Mouse (Mus musculus) kidney, adult 2 months (tissue): ENCODE results near the gene Tcf7l1.

Source experiments
- CTCF ChIP-seq: fragments of 200-500 bp; conservative IDR thresholded peaks from 2 replicates; pipeline ENCODE4 v1.5.1; 2011; ENCODE audit warnings: low read depth, mild to moderate bottlenecking, control low read depth, low read length, moderate library complexity, mixed read lengths; ENCODE audit not compliant: insufficient read depth, insufficient read length
- POLR2A ChIP-seq: fragments of 200-500 bp; IDR thresholded peaks from one replicate; pipeline ENCODE4 v1.6.1; 2011; ENCODE audit warnings: low read depth, low read length, control low read depth

- TF ChIP-seq CTCF (no peak), POLR2A (no peak)
Measured at GRCm38 (mm10) chr6:72774275-72774674, 14.8 kb downstream of the Tcf7l1 start.
